Mouse (Mus musculus) left cerebral cortex, adult 18-20 months (tissue): ENCODE data around the gene Epb41l4b. TPM values are rescaled to one million over a fixed set of nuclear protein-coding genes. Genes with fewer than 3 reads are reported as not detected.

ENCODE experiments used
- DNase-seq, 2 experiments: peaks; one replicate each; pipeline ENCODE4 v3.0.0; 2021 to 2022; ENCODE audit warnings: low spot score in 2 of 2, mixed read lengths in 1 of 2
- total RNA-seq, 2 experiments: library from RNA; stranded (reverse); gene quantifications; 2 replicates each; pipeline ENCODE4 v1.2.3; 2021

Gene Epb41l4b
- total RNA-seq, 2 experiments from 2014 or later, result 38.0 to 39.5 TPM

- DNase-seq, result no peak
Observed at GRCm38 (mm10) chr4:57156549-57157169, 13.4 kb upstream of the Epb41l4b start.

- DNase-seq, result no peak
Observed at GRCm38 (mm10) chr4:57153838-57154237, 10.6 kb upstream of the Epb41l4b start.

- DNase-seq, result no peak
Observed at GRCm38 (mm10) chr4:57153068-57153835, 10.0 kb upstream of the Epb41l4b start.

- DNase-seq, result no peak
Observed at GRCm38 (mm10) chr4:57148182-57148581, 4.9 kb upstream of the Epb41l4b start.

- DNase-seq, result peak in 1 of 2 experiments; percentile 33
Observed at GRCm38 (mm10) chr4:57142374-57143025, 737 bp downstream of the Epb41l4b start.

GRCm38 (mm10) chr4:57141908-57142361, 1.3 kb downstream of the Epb41l4b start:
- peak; percentile 32 to 33 for DNase-seq

GRCm38 (mm10) chr4:57140992-57141717, 2.1 kb downstream of the Epb41l4b start:
- peak; percentile 27 to 44 for DNase-seq

GRCm38 (mm10) chr4:57140200-57140799, 2.9 kb downstream of the Epb41l4b start:
- DNase-seq, result no peak

- peak in 1 of 2 experiments; percentile 41 for DNase-seq
Observed at GRCm38 (mm10) chr4:57139433-57139832, 3.8 kb downstream of the Epb41l4b start.

- DNase-seq, result no peak
Observed at GRCm38 (mm10) chr4:57138093-57138440, 5.2 kb downstream of the Epb41l4b start.

- no peak for DNase-seq
Observed at GRCm38 (mm10) chr4:57137371-57138092, 5.7 kb downstream of the Epb41l4b start.

- no peak for DNase-seq
Observed at GRCm38 (mm10) chr4:57135431-57135830, 7.8 kb downstream of the Epb41l4b start.

- DNase-seq, result no peak
Observed at GRCm38 (mm10) chr4:57134554-57134953, 8.7 kb downstream of the Epb41l4b start.

GRCm38 (mm10) chr4:57131839-57132238, 11.4 kb downstream of the Epb41l4b start:
- peak; percentile 40 to 49 for DNase-seq

GRCm38 (mm10) chr4:57129718-57130515, 13.3 kb downstream of the Epb41l4b start:
- peak in 1 of 2 experiments; percentile 16 for DNase-seq

GRCm38 (mm10) chr4:57123003-57123402, 20.2 kb downstream of the Epb41l4b start:
- no peak for DNase-seq

GRCm38 (mm10) chr4:57122166-57122565, 21.1 kb downstream of the Epb41l4b start:
- DNase-seq, result no peak

- DNase-seq, result no peak
Observed at GRCm38 (mm10) chr4:57120563-57120962, 22.7 kb downstream of the Epb41l4b start.

GRCm38 (mm10) chr4:57119976-57120375, 23.3 kb downstream of the Epb41l4b start:
- no peak for DNase-seq
